In the genomic region with DNA sequence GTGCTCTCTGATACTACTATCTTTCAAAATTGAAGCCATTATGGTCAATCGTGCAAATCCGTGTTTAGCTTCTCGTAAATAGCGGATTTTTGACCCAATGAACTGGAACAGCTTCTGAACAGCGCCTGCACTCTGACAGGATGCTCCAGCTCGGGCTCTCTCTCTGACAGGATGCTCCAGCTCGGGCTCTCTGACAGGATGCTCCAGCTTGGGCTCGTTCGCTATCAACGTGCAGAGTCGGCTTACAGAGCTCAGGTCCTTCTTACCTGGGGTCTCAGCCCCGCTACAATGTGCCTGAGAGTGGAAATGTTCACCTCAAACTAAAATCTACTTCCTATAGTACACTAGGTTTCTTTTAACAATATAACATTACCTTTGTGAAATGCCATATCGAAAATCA, we compare ENCODE assay signal across 27 mouse cellular contexts.
"Had no signal": no experiment of that assay in that cellular context is flagged by ENCODE, and none has a peak within 500 bp of the region (broad histone marks: within the 10 kb centered on the region; RNA-seq: fewer than 3 reads in every experiment).

No protein-coding gene starts in this region.

- H3K36me3 ChIP-seq: hindbrain, embryonic 12.5 days had no signal

- H3K4me2 ChIP-seq: heart, embryonic 11.5 days; heart, embryonic 13.5 days; heart, embryonic 15.5 days; hindbrain, embryonic 12.5 days; hindbrain, embryonic 14.5 days; intestine, embryonic 15.5 days; kidney, embryonic 15.5 days; limb, embryonic 12.5 days; liver, embryonic 11.5 days had no signal

- H3K9me3 ChIP-seq: heart, embryonic 13.5 days; heart, embryonic 15.5 days; hindbrain, embryonic 10.5 days; hindbrain, embryonic 12.5 days; intestine, embryonic 15.5 days; kidney, embryonic 15.5 days; limb, embryonic 10.5 days; limb, embryonic 12.5 days had no signal

- H3K9ac ChIP-seq: heart, embryonic 13.5 days; heart, embryonic 15.5 days; hindbrain, embryonic 12.5 days; hindbrain, embryonic 14.5 days; intestine, embryonic 15.5 days; kidney, embryonic 15.5 days; limb, embryonic 12.5 days had no signal

- H3K27ac ChIP-seq: gastrocnemius, adult 2 months; heart, adult 2 months; heart, embryonic 13.5 days; heart, embryonic 15.5 days; hindbrain, embryonic 10.5 days; hindbrain, embryonic 12.5 days; hindbrain, embryonic 14.5 days; intestine, embryonic 15.5 days; kidney, embryonic 15.5 days; layer of hippocampus, adult 2 months; left cerebral cortex, adult 2 months; limb, embryonic 10.5 days; limb, embryonic 12.5 days had no signal

- H3K27me3 ChIP-seq: heart, embryonic 13.5 days; heart, embryonic 15.5 days; hindbrain, embryonic 12.5 days; intestine, embryonic 15.5 days; kidney, embryonic 15.5 days; limb, embryonic 12.5 days had no signal

- H3K4me3 ChIP-seq: gastrocnemius, adult 2 months; heart, adult 2 months; heart, embryonic 13.5 days; heart, embryonic 15.5 days; hindbrain, embryonic 10.5 days; hindbrain, embryonic 12.5 days; intestine, embryonic 15.5 days; kidney, embryonic 15.5 days; layer of hippocampus, adult 2 months; left cerebral cortex, adult 2 months; limb, embryonic 10.5 days; limb, embryonic 12.5 days had no signal

- DNase-seq: gastrocnemius, adult 2 months; gastrocnemius, postnatal 10 days; gastrocnemius, postnatal 25 days; heart, adult 2 months; heart, postnatal 4 days; kidney, adult 2 months; kidney, adult 9 months; kidney, postnatal 10 days; kidney, postnatal 25 days; kidney, postnatal 4 days; liver had no signal

- ATAC-seq: hindbrain, embryonic 16.5 days; inflammation-experienced regulatory T-cells, adult 6 months; intestine, embryonic 15.5 days; intestine, postnatal 0 days had no signal
